Mouse (Mus musculus) midbrain, embryonic 12.5 days (tissue): Measurements from ENCODE around the gene Fcna. TPM values are rescaled to one million over a fixed set of nuclear protein-coding genes. Genes with fewer than 3 reads are reported as not detected.
A peak's percentile ranks its signal among the peaks of the same experiment; 100 is the strongest.

Source experiments
- ATAC-seq: fragments of 200-750 bp; cut with Nextera tagmentation; 2 replicates; pipeline ENCODE4 v1.8.0; 2017; ENCODE audit warnings: low read depth, moderate TSS enrichment, moderate library complexity; ENCODE audit not compliant: low FRiP score
- H3K27ac ChIP-seq: fragments of 300-500 bp; sonication (generic); replicated peaks from 2 replicates; pipeline ENCODE4 v1.5.1; 2016; ENCODE audit warnings: mild to moderate bottlenecking
- H3K27me3 ChIP-seq: fragments of 300-500 bp; sonication (generic); 2 replicates; pipeline ENCODE4 v1.6.1; 2016; ENCODE audit warnings: mild to moderate bottlenecking
- H3K36me3 ChIP-seq: fragments of 300-500 bp; sonication (generic); 2 replicates; pipeline ENCODE4 v1.6.1; 2016
- H3K4me1 ChIP-seq: fragments of 300-500 bp; sonication (generic); 2 replicates; pipeline ENCODE4 v1.6.1; 2016
- H3K4me2 ChIP-seq: fragments of 300-500 bp; sonication (generic); replicated peaks from 2 replicates; pipeline ENCODE4 v1.6.1; 2016; ENCODE audit warnings: mild to moderate bottlenecking, moderate library complexity
- H3K4me3 ChIP-seq: fragments of 300-500 bp; sonication (generic); 2 replicates; pipeline ENCODE4 v1.5.1; 2016; ENCODE audit warnings: mild to moderate bottlenecking
- H3K9ac ChIP-seq: fragments of 300-500 bp; sonication (generic); replicated peaks from 2 replicates; pipeline ENCODE4 v1.6.1; 2016; ENCODE audit warnings: mild to moderate bottlenecking, moderate library complexity
- H3K9me3 ChIP-seq: fragments of 300-500 bp; sonication (generic); 2 replicates; pipeline ENCODE4 v1.6.1; 2016; ENCODE audit warnings: mild to moderate bottlenecking
- WGBS: fragments of 180-500 bp; shearing (Covaris S2); methylation state at CpG from one replicate; pipeline ENCODE4 v1.1.7; 2016; 5-methylcytosine and 5-hydroxymethylcytosine counted together
- polyA plus RNA-seq: library from polyadenylated mRNA; unstranded; fragments of >200 nt; fragmentation: Nextera tagmentation; extraction: Ambion mirVana; gene quantifications from 2 replicates; pipeline ENCODE4 v1.2.1, GENCODE M21; 2016

Gene Fcna
- polyA plus RNA-seq, 1 experiment from 2014 or later = 2.2 TPM

DNA sequence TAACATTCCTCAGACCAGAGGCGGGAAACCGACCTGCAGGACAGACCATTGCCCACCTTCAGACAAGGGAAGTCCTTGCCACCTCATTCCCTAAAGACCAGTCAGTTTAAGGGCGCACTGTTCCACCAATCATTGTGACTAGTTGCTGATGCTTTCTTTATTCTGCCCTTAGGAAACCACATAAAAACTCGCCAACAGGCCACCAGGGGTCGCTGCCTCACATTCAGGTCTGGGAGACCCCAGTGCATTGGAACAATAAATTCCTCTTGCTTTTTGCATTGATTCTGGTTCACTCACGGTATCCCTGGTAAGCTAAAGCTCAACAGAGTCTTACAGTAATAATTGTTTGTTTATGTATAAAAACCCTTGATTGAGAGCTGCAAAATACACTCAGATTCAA is 12.1 kb upstream of the Fcna start:
- Histone ChIP-seq H3K9me3 (no peaks in the 10 kb centered on the region), H3K4me2 (no peak overlapping the region), H3K36me3 (no peaks in the 10 kb centered on the region), H3K4me3 (no peak overlapping the region), H3K27me3 (no peaks in the 10 kb centered on the region), H3K27ac (no peak overlapping the region), H3K9ac (no peak overlapping the region), H3K4me1 (no peaks in the 10 kb centered on the region)
- ATAC-seq = no peak
- WGBS = 18% methylated on average over 6 of the region's 6 CpGs

DNA sequence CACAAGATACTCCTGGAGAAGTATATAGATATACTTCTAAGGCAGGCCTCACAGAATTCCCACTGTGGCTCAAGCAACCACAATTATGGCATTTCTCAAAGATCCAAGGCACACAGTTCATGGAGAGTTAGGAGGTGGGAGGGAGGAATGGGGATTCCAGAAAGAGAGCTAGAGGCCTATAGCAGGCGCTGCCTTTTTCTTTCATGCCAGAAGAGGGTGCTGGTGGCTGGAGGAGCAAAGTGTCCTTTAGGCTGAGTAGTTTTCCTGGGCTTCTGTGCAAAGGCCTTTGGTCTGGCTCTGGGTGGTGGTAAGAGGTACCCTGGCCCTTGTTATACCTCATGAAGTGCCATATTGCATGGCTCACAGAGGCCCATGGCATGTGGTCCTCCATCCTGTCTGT is 6.2 kb upstream of the Fcna start:
- no peak overlapping the region for H3K9ac ChIP-seq
- no peak overlapping the region for H3K27ac ChIP-seq
- H3K4me2 ChIP-seq = no peak overlapping the region
- no peak overlapping the region for H3K4me3 ChIP-seq
- H3K36me3 ChIP-seq = no peaks in the 10 kb centered on the region
- WGBS = 27% methylated on average over 1 of the region's 1 CpGs
- H3K27me3 ChIP-seq = no peaks in the 10 kb centered on the region
- no peaks in the 10 kb centered on the region for H3K4me1 ChIP-seq
- ATAC-seq = no peak
- no peaks in the 10 kb centered on the region for H3K9me3 ChIP-seq

DNA sequence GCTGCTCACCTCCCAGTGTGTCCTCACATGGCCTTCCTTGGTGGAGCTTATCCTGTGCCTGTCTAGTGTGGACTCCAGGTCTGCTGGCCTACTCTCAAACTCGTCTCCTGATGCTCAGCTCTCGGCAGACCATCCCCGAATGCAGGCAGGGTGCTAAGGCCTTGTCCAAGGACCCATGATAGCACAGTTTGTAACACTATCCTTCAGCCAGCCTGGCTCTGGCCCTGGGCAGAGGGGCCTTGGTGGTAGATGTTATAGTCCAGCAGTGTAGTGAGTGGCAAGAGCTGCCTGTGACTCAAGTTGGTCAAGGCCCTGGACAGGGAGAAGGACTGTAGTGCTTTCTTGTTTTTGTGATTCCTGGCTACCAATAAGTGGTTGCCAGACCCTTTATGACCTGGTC is 5.8 kb upstream of the Fcna start:
- WGBS = 81% methylated on average over 3 of the region's 3 CpGs
- no peak overlapping the region for H3K4me2 ChIP-seq
- H3K36me3 ChIP-seq = no peaks in the 10 kb centered on the region
- H3K27ac ChIP-seq = no peak overlapping the region
- no peaks in the 10 kb centered on the region for H3K4me1 ChIP-seq
- no peaks in the 10 kb centered on the region for H3K9me3 ChIP-seq
- H3K9ac ChIP-seq = no peak overlapping the region
- no peak for ATAC-seq
- no peaks in the 10 kb centered on the region for H3K27me3 ChIP-seq
- no peak overlapping the region for H3K4me3 ChIP-seq

DNA sequence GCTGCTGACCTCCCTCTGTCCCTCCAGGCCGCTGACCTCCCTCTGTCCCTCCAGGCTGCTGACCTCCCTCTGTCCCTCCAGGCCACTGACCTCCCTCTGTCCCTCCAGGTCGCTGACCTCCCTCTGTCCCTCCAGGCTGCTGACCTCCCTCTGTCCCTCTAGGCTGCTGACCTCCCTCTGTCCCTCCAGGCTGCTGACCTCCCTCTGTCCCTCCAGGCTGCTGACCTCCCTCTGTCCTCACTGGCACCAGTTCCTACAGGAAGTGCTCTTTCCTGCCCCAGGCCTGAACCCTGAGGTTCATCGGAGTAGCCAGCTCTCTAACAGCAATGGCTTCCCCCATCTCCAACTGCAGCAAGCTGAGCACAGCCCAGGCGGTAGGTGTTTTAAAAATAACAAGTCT is 908 bp upstream of the Fcna start:
- no peak overlapping the region for H3K4me3 ChIP-seq
- H3K9ac ChIP-seq = no peak overlapping the region
- H3K36me3 ChIP-seq = no peaks in the 10 kb centered on the region
- no peak overlapping the region for H3K4me2 ChIP-seq
- 0 out of 2 replicates have a peak, but pooled peaks cover 2% of the 10 kb centered on the region for H3K27me3 ChIP-seq
- ATAC-seq = no peak
- no peak overlapping the region for H3K27ac ChIP-seq
- no peaks in the 10 kb centered on the region for H3K9me3 ChIP-seq
- 55% methylated on average over 4 of the region's 4 CpGs for WGBS
- no peaks in the 10 kb centered on the region for H3K4me1 ChIP-seq

DNA sequence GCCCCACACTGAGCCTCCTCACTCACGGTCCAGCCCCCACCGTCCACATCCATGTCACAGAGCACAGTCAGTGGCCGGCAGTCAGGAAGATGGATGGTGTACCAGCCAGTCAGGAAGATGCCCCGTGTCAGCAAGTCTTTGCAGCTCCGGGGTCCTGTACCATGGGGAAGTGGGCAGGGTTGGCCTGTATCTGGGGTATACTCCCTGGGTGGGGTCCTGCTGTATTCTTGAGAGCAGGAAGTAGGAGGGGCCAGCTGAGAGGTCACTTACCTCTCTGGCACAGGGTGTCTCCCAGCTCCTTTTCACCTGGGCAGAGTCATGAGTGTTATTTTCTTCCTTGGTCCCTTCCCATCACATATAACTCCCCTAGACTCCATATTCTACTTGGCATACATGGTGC is 1.8 kb downstream of the Fcna start:
- H3K9me3 ChIP-seq = no peaks in the 10 kb centered on the region
- no peak for ATAC-seq
- H3K4me1 ChIP-seq = peaks cover 8% of the 10 kb centered on the region
- H3K4me2 ChIP-seq = no peak overlapping the region
- no peak overlapping the region for H3K4me3 ChIP-seq
- no peak overlapping the region for H3K9ac ChIP-seq
- no peaks in the 10 kb centered on the region for H3K36me3 ChIP-seq
- no peak overlapping the region for H3K27ac ChIP-seq
- WGBS = 72% methylated on average over 5 of the region's 5 CpGs
- peaks cover 11% of the 10 kb centered on the region; the same call in 1 of the 2 replicates for H3K27me3 ChIP-seq

DNA sequence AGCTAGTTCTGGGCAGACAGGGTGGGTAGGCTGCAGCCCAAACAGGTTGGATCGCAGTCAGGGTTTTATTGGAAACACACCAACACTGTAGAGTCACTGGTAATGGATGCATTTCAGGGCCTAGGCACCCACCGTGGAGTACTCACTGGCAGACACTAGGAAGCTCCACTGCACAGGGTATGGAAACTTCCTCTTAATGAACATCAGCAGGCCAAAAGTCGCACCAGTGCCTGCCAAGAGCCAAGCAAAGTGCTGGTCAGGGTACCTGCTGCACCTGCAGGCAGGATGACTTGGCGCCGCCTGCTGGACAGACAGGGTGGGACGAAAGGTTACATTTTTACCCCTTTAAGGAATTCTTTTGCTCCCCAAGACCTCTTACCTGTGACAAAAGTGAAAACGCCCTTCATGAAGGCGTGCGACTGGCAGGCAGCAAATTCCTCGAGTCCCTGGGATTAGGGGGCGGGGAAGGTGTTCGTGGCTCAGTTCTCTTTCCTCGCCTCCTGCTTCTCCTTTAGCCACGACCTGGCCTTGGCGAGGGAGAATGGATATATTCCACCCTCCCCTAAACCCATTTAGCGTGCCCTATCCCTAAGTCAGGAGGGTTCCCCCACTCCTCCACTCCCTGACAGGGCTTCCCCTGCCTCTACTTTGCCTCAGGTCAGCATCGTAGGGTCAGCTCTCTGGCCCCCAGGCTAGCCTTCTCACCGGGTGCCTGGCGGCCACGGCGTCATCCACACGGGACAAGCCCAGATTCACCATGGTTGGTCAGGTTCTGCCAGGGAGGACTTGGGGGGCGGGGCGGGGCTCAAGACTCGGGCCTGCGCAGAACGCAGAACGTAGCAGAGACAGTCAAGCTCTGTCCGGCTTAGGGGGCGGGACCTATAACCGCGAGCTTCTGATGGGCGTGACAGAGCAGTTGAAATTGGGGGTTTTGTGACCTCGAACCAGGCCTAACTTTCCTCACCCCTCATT is 6.3 kb downstream of the Fcna start, which contains the start of gene Tmem141:
Tmem141 (minus strand) TSS at position 777 of the 972 bp plus-strand sequence.
- no peaks in the 10 kb centered on the region for H3K9me3 ChIP-seq
- 6% methylated on average over 34 of the region's 34 CpGs for WGBS
- ATAC-seq = peak; percentile 93
- no peaks in the 10 kb centered on the region for H3K36me3 ChIP-seq
- peaks cover 8% of the 10 kb centered on the region for H3K4me1 ChIP-seq
- H3K27me3 ChIP-seq = peaks cover 42% of the 10 kb centered on the region
- H3K9ac ChIP-seq = peak within 1 kb of the TSS; percentile 66
- H3K27ac ChIP-seq = 0 out of 2 replicates have a peak within 1 kb of the TSS, but pooled peaks have one; percentile 46
- H3K4me3 ChIP-seq = peak within 1 kb of the TSS; percentile 47
- H3K4me2 ChIP-seq = peak within 1 kb of the TSS; percentile 75

DNA sequence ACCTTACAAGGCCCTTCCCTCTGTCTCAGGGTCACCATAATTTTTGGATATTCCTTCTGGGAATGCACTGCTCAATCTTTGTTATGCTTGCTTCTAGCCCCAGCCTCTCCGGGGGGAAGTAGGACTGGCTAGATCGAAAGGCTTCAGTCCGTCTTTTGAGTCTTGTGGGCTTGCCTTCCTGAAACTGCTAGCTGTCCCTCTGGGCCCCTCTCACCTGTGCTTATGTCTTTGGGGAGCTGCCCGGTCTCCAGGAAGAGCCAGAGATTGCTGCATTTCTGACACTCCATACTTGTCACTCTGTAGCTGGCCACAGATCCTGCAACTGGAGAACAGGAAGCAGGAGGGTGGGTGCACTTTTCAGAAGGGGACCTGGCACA is 7.0 kb downstream of the Fcna start:
- no peak for ATAC-seq
- no peak overlapping the region for H3K9ac ChIP-seq
- no peaks in the 10 kb centered on the region for H3K36me3 ChIP-seq
- no peaks in the 10 kb centered on the region for H3K9me3 ChIP-seq
- H3K27me3 ChIP-seq = peaks cover 49% of the 10 kb centered on the region
- peak overlapping the region; percentile 47; the same call in 1 of the 2 replicates for H3K4me3 ChIP-seq
- H3K4me2 ChIP-seq = peak overlapping the region; percentile 75; the same call in 1 of the 2 replicates
- H3K4me1 ChIP-seq = peaks cover 8% of the 10 kb centered on the region
- H3K27ac ChIP-seq = no peak overlapping the region
- 93% methylated on average over 4 of the region's 4 CpGs for WGBS

DNA sequence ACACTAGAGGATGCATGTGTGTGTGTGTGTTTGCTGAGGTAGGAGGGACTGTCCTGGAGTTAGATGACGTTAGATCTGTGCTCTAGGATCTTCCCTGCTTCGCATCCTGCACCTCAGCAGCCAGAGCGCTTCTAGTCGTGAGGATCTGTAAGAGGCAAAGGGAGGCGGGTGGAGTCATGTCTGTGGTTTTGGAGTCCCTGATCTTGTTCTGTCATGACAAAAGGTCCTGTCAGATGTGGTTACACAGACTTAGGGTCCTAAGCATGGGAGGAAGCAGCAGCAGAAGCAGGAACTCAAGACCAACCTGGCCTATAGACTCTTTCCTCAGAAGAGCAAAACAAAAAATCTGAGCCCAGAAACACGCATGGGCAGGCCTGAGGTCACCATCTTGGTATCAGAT is 7.4 kb downstream of the Fcna start:
- Histone ChIP-seq H3K36me3 (no peaks in the 10 kb centered on the region), H3K27ac (no peak overlapping the region), H3K4me3 (no peak overlapping the region), H3K4me1 (peaks cover 8% of the 10 kb centered on the region), H3K9ac (no peak overlapping the region), H3K27me3 (peaks cover 54% of the 10 kb centered on the region), H3K9me3 (no peaks in the 10 kb centered on the region), H3K4me2 (no peak overlapping the region)
- 78% methylated on average over 6 of the region's 6 CpGs for WGBS
- ATAC-seq = no peak

DNA sequence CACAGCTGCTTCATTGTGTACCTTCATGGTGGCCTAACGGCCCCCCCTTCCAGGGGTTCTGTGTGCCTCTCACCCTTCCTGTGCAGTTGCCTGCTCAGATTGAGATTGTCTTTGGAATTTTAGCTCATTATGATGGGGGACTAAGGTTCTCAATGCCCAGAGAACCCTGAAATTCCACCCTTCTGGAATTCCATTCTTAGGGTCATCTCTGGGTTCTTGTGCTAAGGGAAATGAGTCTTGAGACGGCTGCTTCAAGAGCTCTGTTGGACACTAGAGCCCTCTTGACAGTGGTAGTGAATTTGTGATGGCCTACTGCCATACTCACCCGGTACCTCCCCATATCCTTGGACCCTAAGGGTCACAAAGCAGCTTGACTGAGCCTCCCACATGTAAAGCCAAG is 10.3 kb downstream of the Fcna start, which contains the start of gene Ccdc183:
Ccdc183 (minus strand) TSS at position 101 of the 400 bp plus-strand sequence.
- no peak for ATAC-seq
- peaks cover 8% of the 10 kb centered on the region for H3K4me1 ChIP-seq
- H3K36me3 ChIP-seq = no peaks in the 10 kb centered on the region
- WGBS = 65% methylated on average over 3 of the region's 3 CpGs
- no peaks in the 10 kb centered on the region for H3K9me3 ChIP-seq
- no peak within 1 kb of the TSS for H3K9ac ChIP-seq
- H3K4me2 ChIP-seq = no peak within 1 kb of the TSS
- no peak within 1 kb of the TSS for H3K4me3 ChIP-seq
- H3K27me3 ChIP-seq = peaks cover 66% of the 10 kb centered on the region
- H3K27ac ChIP-seq = no peak within 1 kb of the TSS

DNA sequence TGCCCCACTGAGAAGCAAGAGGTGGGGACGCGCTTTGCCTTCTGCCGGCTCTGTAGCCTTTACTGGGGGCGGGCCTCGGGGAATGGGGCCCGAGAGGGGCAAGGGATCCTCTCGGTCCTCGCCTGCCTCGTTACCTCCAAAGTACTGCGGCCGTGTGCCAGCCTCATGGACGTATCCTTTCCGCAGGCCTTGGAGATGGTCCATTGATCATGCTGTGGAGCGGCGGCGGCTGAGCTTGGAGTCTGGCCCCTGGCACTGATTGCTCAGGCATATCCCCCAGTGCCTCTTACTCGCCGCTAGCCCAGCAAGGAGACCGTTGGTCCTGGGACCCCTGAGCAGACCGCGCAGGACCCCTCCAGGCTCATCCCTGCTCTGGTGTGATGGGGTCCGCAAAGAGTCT is 11.4 kb downstream of the Fcna start:
- H3K4me2 ChIP-seq = 0 out of 2 replicates have a peak overlapping the region, but pooled peaks have one; percentile 5
- WGBS = 19% methylated on average over 22 of the region's 22 CpGs
- H3K4me1 ChIP-seq = peaks cover 3% of the 10 kb centered on the region; the same call in 1 of the 2 replicates
- H3K4me3 ChIP-seq = no peak overlapping the region
- ATAC-seq = no peak
- H3K27me3 ChIP-seq = peaks cover 75% of the 10 kb centered on the region
- H3K9me3 ChIP-seq = no peaks in the 10 kb centered on the region
- no peak overlapping the region for H3K27ac ChIP-seq
- H3K36me3 ChIP-seq = no peaks in the 10 kb centered on the region
- no peak overlapping the region for H3K9ac ChIP-seq

DNA sequence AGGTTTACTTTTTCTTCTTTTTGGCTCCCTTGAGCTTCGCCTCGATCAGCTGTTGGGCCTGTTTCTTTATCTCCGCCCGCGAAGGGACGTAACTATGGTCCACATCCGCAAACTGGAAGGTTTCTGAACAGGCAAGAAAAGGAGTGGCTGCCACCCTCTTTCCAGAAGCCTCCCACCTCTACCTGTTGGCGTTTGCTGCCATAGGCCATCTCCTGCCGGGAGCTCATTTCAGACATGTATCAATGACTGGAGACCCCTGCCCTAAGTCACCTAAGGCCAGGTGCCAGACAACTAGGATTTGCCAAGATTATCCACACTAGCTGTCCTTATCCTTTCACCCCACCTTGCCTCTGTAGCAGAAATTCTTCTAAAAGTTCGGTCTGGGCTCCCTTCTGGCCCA is 19.2 kb downstream of the Fcna start:
- H3K36me3 ChIP-seq = no peaks in the 10 kb centered on the region
- peaks cover 19% of the 10 kb centered on the region for H3K4me1 ChIP-seq
- WGBS = 70% methylated on average over 10 of the region's 10 CpGs
- ATAC-seq = peak; percentile 11; the same call in 1 of the 2 replicates
- peak overlapping the region; percentile 71 for H3K4me2 ChIP-seq
- peak overlapping the region; percentile 94; the same call in 1 of the 2 replicates for H3K27ac ChIP-seq
- no peaks in the 10 kb centered on the region for H3K9me3 ChIP-seq
- peak overlapping the region; percentile 97; the same call in 1 of the 2 replicates for H3K9ac ChIP-seq
- H3K4me3 ChIP-seq = peak overlapping the region; percentile 98
- peaks cover 26% of the 10 kb centered on the region for H3K27me3 ChIP-seq
